Mouse (Mus musculus): ENCODE measurements at regions not wholly inside any gene's neighbourhood (a gene's known extent, or its start where the extent isn't known, plus 50 kb on each side); places are given as distances from the start of the nearest gene placed in this dataset.
A peak's percentile ranks its signal among the peaks of the same experiment; 100 is the strongest.

DNA sequence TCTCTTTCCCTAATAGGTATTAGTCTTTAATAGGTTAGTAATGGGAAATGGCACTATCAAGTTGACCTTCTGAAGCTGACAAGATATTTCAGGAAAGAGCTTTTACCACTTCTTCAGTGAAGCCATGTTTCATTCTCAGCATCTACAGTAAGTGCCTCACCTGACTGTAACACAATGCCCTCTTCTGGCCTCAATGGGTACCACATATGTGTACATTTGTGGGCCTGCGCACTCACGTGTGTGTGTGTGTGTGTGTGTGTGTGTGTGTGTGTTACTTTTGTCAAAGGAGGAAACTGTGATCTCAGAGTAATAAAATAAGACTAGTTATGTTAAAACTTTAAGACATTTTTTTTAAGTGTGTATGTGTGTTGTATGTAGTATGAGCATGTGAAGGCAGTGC, 601.8 kb upstream of the Ddx18 start:
- H3K79me2 ChIP-seq (ENCODE audit: control insufficient read depth, insufficient read depth, low read length): no peaks in the 10 kb centered on the region
- no peaks in the 10 kb centered on the region for H3K27me3 ChIP-seq (ENCODE audit: control insufficient read depth, insufficient read depth, low read length)
- H3K4me1 ChIP-seq (ENCODE audit: control insufficient read depth, insufficient read depth, low read length): no peaks in the 10 kb centered on the region
- DNase-seq (ENCODE audit: extremely low read depth, low read depth, low spot score): peak; percentile 1
- no peak overlapping the region for H3K4me3 ChIP-seq (ENCODE audit: insufficient read depth, low read depth, low read length)
- 59% methylated on average over 2 of the region's 2 CpGs for whole genome bisulfite sequencing
- H3K9ac ChIP-seq (ENCODE audit: low read depth, low read length): no peak overlapping the region
- H3K36me3 ChIP-seq (ENCODE audit: control insufficient read depth, insufficient read depth, low read length): no peaks in the 10 kb centered on the region
- no peak for TF ChIP-seq CTCF (IDR thresholded peaks at IDR 0.05; ENCODE audit: low read depth, low read length)
- no peak for TF ChIP-seq POLR2A (IDR thresholded peaks at IDR 0.05; ENCODE audit: extremely low read depth, insufficient read depth, low read length)
- H3K27ac ChIP-seq (replicated peaks; ENCODE audit: insufficient read depth, low read depth, low read length): no peak overlapping the region

GRCm38 (mm10) chr1:122161798-122162197, 594.0 kb upstream of the Ddx18 start:
- no peak overlapping the region for H3K9ac ChIP-seq (ENCODE audit: low read depth, low read length)
- H3K4me3 ChIP-seq (ENCODE audit: insufficient read depth, low read depth, low read length): no peak overlapping the region
- WGBS: 89% methylated on average over 1 of the region's 1 CpGs
- no peaks in the 10 kb centered on the region for H3K36me3 ChIP-seq (ENCODE audit: control insufficient read depth, insufficient read depth, low read length)
- no peaks in the 10 kb centered on the region for H3K4me1 ChIP-seq (ENCODE audit: control insufficient read depth, insufficient read depth, low read length)
- no peak for TF ChIP-seq CTCF (IDR thresholded peaks at IDR 0.05; ENCODE audit: low read depth, low read length)
- no peak for TF ChIP-seq POLR2A (IDR thresholded peaks at IDR 0.05; ENCODE audit: extremely low read depth, insufficient read depth, low read length)
- no peak overlapping the region for H3K27ac ChIP-seq (replicated peaks; ENCODE audit: insufficient read depth, low read depth, low read length)
- DNase-seq (ENCODE audit: extremely low read depth, low read depth, low spot score): no peak
- H3K27me3 ChIP-seq (ENCODE audit: control insufficient read depth, insufficient read depth, low read length): no peaks in the 10 kb centered on the region
- H3K79me2 ChIP-seq (ENCODE audit: control insufficient read depth, insufficient read depth, low read length): no peaks in the 10 kb centered on the region

- Histone ChIP-seq H3K4me3 (ENCODE audit: insufficient read depth, low read depth, low read length) (no peak overlapping the region), H3K36me3 (ENCODE audit: control insufficient read depth, insufficient read depth, low read length) (no peaks in the 10 kb centered on the region), H3K27me3 (ENCODE audit: control insufficient read depth, insufficient read depth, low read length) (no peaks in the 10 kb centered on the region), H3K9ac (ENCODE audit: low read depth, low read length) (no peak overlapping the region), H3K79me2 (ENCODE audit: control insufficient read depth, insufficient read depth, low read length) (no peaks in the 10 kb centered on the region), H3K4me1 (ENCODE audit: control insufficient read depth, insufficient read depth, low read length) (no peaks in the 10 kb centered on the region), H3K27ac (replicated peaks; ENCODE audit: insufficient read depth, low read depth, low read length) (no peak overlapping the region)
- TF ChIP-seq CTCF (IDR thresholded peaks at IDR 0.05; ENCODE audit: low read depth, low read length) (no peak), POLR2A (IDR thresholded peaks at IDR 0.05; ENCODE audit: extremely low read depth, insufficient read depth, low read length) (no peak)
- peak; percentile 49 for DNase-seq (ENCODE audit: extremely low read depth, low read depth, low spot score)
Measured at GRCm38 (mm10) chr1:122141362-122141761, 573.6 kb upstream of the Ddx18 start.

GRCm38 (mm10) chr1:122123954-122124353, 556.2 kb upstream of the Ddx18 start:
- TF ChIP-seq CTCF (IDR thresholded peaks at IDR 0.05; ENCODE audit: low read depth, low read length): no peak
- H3K9ac ChIP-seq (ENCODE audit: low read depth, low read length): no peak overlapping the region
- no peaks in the 10 kb centered on the region for H3K79me2 ChIP-seq (ENCODE audit: control insufficient read depth, insufficient read depth, low read length)
- no peaks in the 10 kb centered on the region for H3K4me1 ChIP-seq (ENCODE audit: control insufficient read depth, insufficient read depth, low read length)
- H3K27me3 ChIP-seq (ENCODE audit: control insufficient read depth, insufficient read depth, low read length): no peaks in the 10 kb centered on the region
- no peak for DNase-seq (ENCODE audit: extremely low read depth, low read depth, low spot score)
- WGBS: 75% methylated on average over 4 of the region's 4 CpGs
- no peak overlapping the region for H3K4me3 ChIP-seq (ENCODE audit: insufficient read depth, low read depth, low read length)
- no peaks in the 10 kb centered on the region for H3K36me3 ChIP-seq (ENCODE audit: control insufficient read depth, insufficient read depth, low read length)
- H3K27ac ChIP-seq (replicated peaks; ENCODE audit: insufficient read depth, low read depth, low read length): no peak overlapping the region

DNA sequence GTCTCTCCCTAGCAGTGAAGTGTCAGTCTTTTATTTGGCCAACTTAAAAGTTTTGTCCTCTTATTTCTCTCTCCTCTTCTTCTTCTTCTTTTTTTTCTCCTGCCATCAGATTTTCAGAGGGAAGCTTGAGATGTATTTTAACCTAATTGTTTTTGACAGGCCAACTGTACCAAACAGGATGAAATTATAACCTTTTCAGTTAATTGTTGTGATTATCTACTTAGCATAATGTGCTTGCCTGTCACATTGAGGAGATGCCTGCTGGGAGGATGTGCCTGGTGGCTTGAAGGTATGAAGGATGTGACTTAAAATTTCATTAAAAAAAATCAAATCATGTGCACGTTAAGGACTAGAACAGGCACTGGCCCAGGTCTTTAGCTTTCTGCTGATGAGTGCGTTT, 527.9 kb upstream of the Ddx18 start:
- H3K9ac ChIP-seq (ENCODE audit: low read depth, low read length): no peak overlapping the region
- DNase-seq (ENCODE audit: extremely low read depth, low read depth, low spot score): no peak
- no peaks in the 10 kb centered on the region for H3K79me2 ChIP-seq (ENCODE audit: control insufficient read depth, insufficient read depth, low read length)
- H3K4me1 ChIP-seq (ENCODE audit: control insufficient read depth, insufficient read depth, low read length): no peaks in the 10 kb centered on the region
- no peaks in the 10 kb centered on the region for H3K27me3 ChIP-seq (ENCODE audit: control insufficient read depth, insufficient read depth, low read length)
- no peaks in the 10 kb centered on the region for H3K36me3 ChIP-seq (ENCODE audit: control insufficient read depth, insufficient read depth, low read length)
- H3K27ac ChIP-seq (replicated peaks; ENCODE audit: insufficient read depth, low read depth, low read length): no peak overlapping the region
- WGBS: 75% methylated on average over 2 of the region's 2 CpGs
- TF ChIP-seq CTCF (IDR thresholded peaks at IDR 0.05; ENCODE audit: low read depth, low read length) (no peak), POLR2A (IDR thresholded peaks at IDR 0.05; ENCODE audit: extremely low read depth, insufficient read depth, low read length) (no peak)
- no peak overlapping the region for H3K4me3 ChIP-seq (ENCODE audit: insufficient read depth, low read depth, low read length)

GRCm38 (mm10) chr1:122082481-122082880, 514.7 kb upstream of the Ddx18 start:
- Histone ChIP-seq H3K4me3 (ENCODE audit: insufficient read depth, low read depth, low read length) (no peak overlapping the region), H3K27ac (replicated peaks; ENCODE audit: insufficient read depth, low read depth, low read length) (no peak overlapping the region), H3K4me1 (ENCODE audit: control insufficient read depth, insufficient read depth, low read length) (no peaks in the 10 kb centered on the region), H3K27me3 (ENCODE audit: control insufficient read depth, insufficient read depth, low read length) (no peaks in the 10 kb centered on the region), H3K79me2 (ENCODE audit: control insufficient read depth, insufficient read depth, low read length) (no peaks in the 10 kb centered on the region), H3K36me3 (ENCODE audit: control insufficient read depth, insufficient read depth, low read length) (no peaks in the 10 kb centered on the region), H3K9ac (ENCODE audit: low read depth, low read length) (no peak overlapping the region)
- WGBS: 75% methylated on average over 5 of the region's 5 CpGs
- TF ChIP-seq POLR2A (IDR thresholded peaks at IDR 0.05; ENCODE audit: extremely low read depth, insufficient read depth, low read length) (no peak), CTCF (IDR thresholded peaks at IDR 0.05; ENCODE audit: low read depth, low read length) (no peak)
- DNase-seq (ENCODE audit: extremely low read depth, low read depth, low spot score): no peak

Data from liver, adult 2 months (tissue).